Mouse (Mus musculus) heart, postnatal 0 days (tissue): ENCODE data around the gene Sorcs2. TPM values are rescaled to one million over a fixed set of nuclear protein-coding genes. Genes with fewer than 3 reads are reported as not detected.
A peak's percentile ranks its signal among the peaks of the same experiment; 100 is the strongest.

Experiments
- ATAC-seq: fragments of 200-750 bp; cut with Nextera tagmentation; 2 replicates; pipeline ENCODE4 v1.8.0; 2017; ENCODE audit warnings: low read depth, moderate number of reproducible peaks, moderate library complexity; ENCODE audit not compliant: insufficient read depth
- DNase-seq: peaks from one replicate; pipeline ENCODE4 v3.0.0-alpha.2; 2016; ENCODE audit warnings: low spot score
- H3K27ac ChIP-seq: fragments of 300-500 bp; sonication (generic); 2 replicates; pipeline ENCODE4 v1.5.1; 2014; ENCODE audit warnings: low read depth, mild to moderate bottlenecking
- H3K27me3 ChIP-seq: fragments of 300-500 bp; sonication (generic); 2 replicates; pipeline ENCODE4 v1.6.1; 2014; ENCODE audit warnings: low read length, mixed read lengths; ENCODE audit not compliant: control insufficient read depth, insufficient read depth
- H3K36me3 ChIP-seq: fragments of 300-500 bp; sonication (generic); replicated peaks from 2 replicates; pipeline ENCODE4 v1.6.1; 2014; ENCODE audit warnings: low read length, mixed read lengths; ENCODE audit not compliant: control insufficient read depth, insufficient read depth
- H3K4me1 ChIP-seq: fragments of 300-500 bp; sonication (generic); 2 replicates; pipeline ENCODE4 v1.6.1; 2014; ENCODE audit warnings: antibody characterized with exemption; ENCODE audit not compliant: control insufficient read depth, insufficient read depth
- H3K4me2 ChIP-seq: fragments of 300-500 bp; sonication (generic); 2 replicates; pipeline ENCODE4 v1.6.1; 2014; ENCODE audit warnings: low read depth, mild to moderate bottlenecking, low read length, moderate library complexity
- H3K4me3 ChIP-seq: fragments of 300-500 bp; sonication (generic); 2 replicates; pipeline ENCODE4 v1.5.1; 2014; ENCODE audit warnings: low read depth, low read length
- H3K9ac ChIP-seq: fragments of 300-500 bp; sonication (generic); replicated peaks from 2 replicates; pipeline ENCODE4 v1.6.1; 2014; ENCODE audit warnings: low read depth, low read length, mixed read lengths
- H3K9me3 ChIP-seq: fragments of 300-500 bp; sonication (generic); replicated peaks from 2 replicates; pipeline ENCODE4 v1.6.1; 2016; ENCODE audit warnings: low read length; ENCODE audit not compliant: control insufficient read depth
- CTCF ChIP-seq: IDR thresholded peaks from 2 replicates; pipeline ENCODE4 v1.5.1; 2016; ENCODE audit warnings: antibody characterized with exemption, control low read depth, low read depth
- EP300 ChIP-seq: IDR thresholded peaks from 2 replicates; pipeline ENCODE4 v1.6.1; 2016; ENCODE audit warnings: antibody characterized with exemption, low read depth
- WGBS: fragments of 180-500 bp; shearing (Covaris S2); extraction: QIAGEN DNeasy Blood & Tissue Kit; methylation state at CpG from one replicate; pipeline ENCODE4 v1.1.7; 2014; 5-methylcytosine and 5-hydroxymethylcytosine counted together
- polyA plus RNA-seq: library from polyadenylated mRNA; unstranded; fragments of >200 nt; fragmentation: Nextera tagmentation; extraction: Ambion mirVana; gene quantifications from 2 replicates; pipeline ENCODE4 v1.2.1, GENCODE M21; 2015
- total RNA-seq: library from RNA; depleted of rRNA; stranded (reverse); fragments of >200 nt; gene quantifications from 2 replicates; pipeline ENCODE4 v1.2.3, GENCODE M21; 2014; ENCODE audit warnings: low replicate concordance

The Sorcs2 gene
- total and polyA plus RNA-seq, 2 experiments from 2014 or later, result 3.7 to 32.6 TPM

DNA sequence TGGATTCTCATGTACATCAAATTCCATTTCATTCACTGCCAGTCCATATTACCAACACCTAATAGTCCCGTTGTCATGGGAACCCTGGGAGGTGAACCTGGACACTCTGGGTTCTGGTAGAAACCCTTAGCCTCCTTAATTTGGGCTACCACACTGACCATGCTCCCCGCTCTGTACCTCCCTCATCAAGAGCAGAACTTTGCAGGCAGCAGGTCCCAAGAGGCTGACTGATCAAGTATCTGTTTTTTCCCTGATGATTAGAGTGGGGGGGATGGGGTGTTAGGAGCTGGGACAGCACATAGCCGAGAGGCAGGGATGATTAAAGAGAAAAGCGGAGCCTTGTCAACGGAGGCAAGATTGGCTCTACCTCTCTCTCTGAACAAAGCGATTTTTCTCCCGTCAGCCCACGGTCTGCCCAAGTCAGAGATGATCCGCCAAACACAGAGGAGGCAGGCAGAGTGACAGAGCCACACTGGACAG is 167.6 kb downstream of the Sorcs2 start:
- DNase-seq (no peak), ATAC-seq (no peak)
- H3K4me2 ChIP-seq, result no peak overlapping the region
- TF ChIP-seq EP300, result no peak
- no peak for TF ChIP-seq CTCF
- H3K4me1 ChIP-seq, result no peaks in the 10 kb centered on the region
- no peaks in the 10 kb centered on the region for H3K27me3 ChIP-seq
- no peak overlapping the region for H3K9ac ChIP-seq
- no peak overlapping the region for H3K4me3 ChIP-seq
- H3K27ac ChIP-seq, result no peak overlapping the region
- 63% methylated on average over 9 of the region's 9 CpGs for WGBS
- H3K9me3 ChIP-seq, result no peaks in the 10 kb centered on the region
- no peaks in the 10 kb centered on the region for H3K36me3 ChIP-seq

DNA sequence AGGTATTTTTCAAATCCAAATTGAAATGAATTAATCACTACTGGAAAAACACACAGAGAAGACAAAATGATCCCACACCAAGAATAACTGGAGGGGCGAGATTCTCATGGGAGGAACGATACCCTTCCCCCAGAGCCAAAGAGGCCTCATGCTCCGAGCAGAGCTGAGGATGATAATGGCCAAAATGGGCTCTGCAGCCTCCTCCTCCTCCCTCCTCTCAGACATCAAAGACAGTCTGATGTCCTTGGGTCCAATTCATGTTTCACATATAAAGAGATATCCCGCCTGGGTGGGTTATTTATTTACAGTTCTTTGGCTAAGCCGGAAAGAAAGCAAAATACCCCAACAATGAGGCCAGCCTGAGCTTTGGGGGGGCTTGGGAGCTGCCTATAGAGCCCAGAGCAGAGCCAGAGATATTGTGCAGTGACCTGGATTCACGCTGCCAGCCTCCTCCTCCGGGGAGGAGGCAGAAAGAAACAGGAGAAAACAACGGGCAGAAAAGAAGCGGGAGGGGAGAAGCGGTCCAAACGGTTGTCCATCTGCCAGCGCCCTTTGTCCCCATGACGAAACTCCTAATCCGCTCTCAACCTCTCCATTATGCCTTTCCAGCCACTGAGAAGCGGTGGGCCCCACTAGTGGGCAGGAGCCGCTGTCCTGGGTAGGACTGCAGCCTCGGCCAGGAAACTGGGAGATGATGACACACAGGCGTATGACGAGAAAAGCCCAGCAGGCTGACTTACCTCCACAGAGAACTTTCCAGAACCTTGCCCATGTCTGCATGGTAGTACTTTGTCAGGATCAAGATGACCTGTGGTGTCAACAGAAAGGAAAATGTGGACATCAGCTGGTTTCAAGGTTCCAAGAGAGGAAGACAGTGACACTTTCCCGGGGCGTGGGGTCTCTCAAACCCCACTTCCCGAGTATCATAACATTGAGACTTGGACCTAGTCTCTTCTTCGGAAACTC is 169.3 kb downstream of the Sorcs2 start:
- H3K4me2 ChIP-seq, result no peak overlapping the region
- H3K27ac ChIP-seq, result no peak overlapping the region
- H3K9ac ChIP-seq, result no peak overlapping the region
- no peaks in the 10 kb centered on the region for H3K4me1 ChIP-seq
- H3K9me3 ChIP-seq, result no peaks in the 10 kb centered on the region
- no peaks in the 10 kb centered on the region for H3K27me3 ChIP-seq
- H3K4me3 ChIP-seq, result no peak overlapping the region
- TF ChIP-seq EP300 (no peak), CTCF (no peak)
- WGBS, result 83% methylated on average over 23 of the region's 23 CpGs
- DNase-seq (no peak), ATAC-seq (no peak)
- H3K36me3 ChIP-seq, result no peaks in the 10 kb centered on the region

DNA sequence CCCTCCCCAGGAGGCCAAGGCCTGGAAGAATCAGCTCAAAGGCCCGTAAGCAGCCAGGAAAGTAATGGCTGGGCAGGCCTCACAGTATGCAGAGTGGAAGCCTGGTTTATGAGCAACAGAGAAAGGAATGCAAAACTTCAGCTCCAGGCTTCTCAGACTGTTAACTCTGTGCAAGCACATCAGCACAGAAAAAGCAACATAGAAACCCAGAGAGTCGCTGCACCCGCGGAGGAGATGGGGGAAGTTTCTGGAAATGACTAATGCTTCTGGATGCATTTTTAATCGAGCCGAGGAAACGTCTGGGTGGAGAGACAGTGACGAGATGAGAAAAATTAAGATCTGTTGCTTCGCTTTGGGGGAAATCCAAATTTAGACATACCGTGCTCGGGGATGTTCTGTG is 171.6 kb downstream of the Sorcs2 start:
- no peak overlapping the region for H3K4me2 ChIP-seq
- DNase-seq (no peak), ATAC-seq (peak; percentile 37; the same call in 1 of the 2 replicates)
- peak overlapping the region; percentile 33; the same call in 1 of the 2 replicates for H3K27ac ChIP-seq
- H3K9me3 ChIP-seq, result no peaks in the 10 kb centered on the region
- no peaks in the 10 kb centered on the region for H3K36me3 ChIP-seq
- no peak overlapping the region for H3K4me3 ChIP-seq
- H3K27me3 ChIP-seq, result no peaks in the 10 kb centered on the region
- WGBS, result 47% methylated on average over 11 of the region's 11 CpGs
- TF ChIP-seq CTCF (no peak), EP300 (no peak)
- H3K4me1 ChIP-seq, result no peaks in the 10 kb centered on the region
- no peak overlapping the region for H3K9ac ChIP-seq

DNA sequence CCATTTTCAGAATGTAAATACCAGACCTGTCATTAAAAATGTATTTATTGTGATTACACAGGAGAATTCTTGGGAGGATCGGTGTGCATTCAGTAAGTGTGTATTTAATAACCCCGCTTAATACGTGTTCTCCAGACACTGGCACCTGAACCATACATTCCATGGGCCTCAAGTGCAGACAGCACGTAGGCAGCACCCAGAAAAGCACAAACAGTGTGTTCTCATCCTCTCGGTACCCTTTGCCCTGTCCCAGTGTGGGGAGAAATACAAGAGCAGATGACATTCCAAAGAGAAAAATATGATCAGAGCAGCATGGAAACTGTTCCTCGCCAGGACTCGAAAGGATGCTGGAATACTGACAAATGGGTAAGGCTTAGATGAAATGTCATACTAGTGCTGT is 172.1 kb downstream of the Sorcs2 start:
- Histone ChIP-seq H3K9me3 (no peaks in the 10 kb centered on the region), H3K36me3 (no peaks in the 10 kb centered on the region), H3K27ac (peak overlapping the region; percentile 33; the same call in 1 of the 2 replicates), H3K4me1 (no peaks in the 10 kb centered on the region), H3K4me2 (no peak overlapping the region), H3K9ac (no peak overlapping the region), H3K4me3 (no peak overlapping the region), H3K27me3 (no peaks in the 10 kb centered on the region)
- no peak for TF ChIP-seq EP300
- no peak for TF ChIP-seq CTCF
- ATAC-seq, result no peak
- WGBS, result 79% methylated on average over 7 of the region's 7 CpGs
- no peak for DNase-seq

DNA sequence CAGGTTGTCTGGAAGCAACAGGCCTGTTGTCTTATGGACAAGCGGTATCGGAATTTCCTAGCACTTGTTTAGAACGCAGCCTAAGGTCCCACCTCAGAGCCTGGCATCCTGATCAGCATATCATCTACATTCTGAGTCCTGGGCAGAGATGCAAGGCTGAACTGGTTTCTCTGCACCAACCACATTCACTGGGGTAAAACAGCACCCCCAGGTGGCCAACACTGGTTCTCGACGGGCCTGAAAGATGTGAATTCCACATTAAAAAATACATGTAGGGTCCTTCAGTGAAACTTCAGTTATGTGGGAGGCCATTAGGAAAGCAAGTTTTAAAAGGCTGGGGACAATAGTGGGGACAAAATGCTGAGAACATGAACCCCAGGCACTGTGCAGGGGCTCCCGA is 174.2 kb downstream of the Sorcs2 start:
- 74% methylated on average over 6 of the region's 6 CpGs for WGBS
- Histone ChIP-seq H3K4me3 (no peak overlapping the region), H3K36me3 (no peaks in the 10 kb centered on the region), H3K27ac (no peak overlapping the region), H3K9ac (no peak overlapping the region), H3K27me3 (no peaks in the 10 kb centered on the region), H3K4me1 (no peaks in the 10 kb centered on the region), H3K9me3 (no peaks in the 10 kb centered on the region), H3K4me2 (no peak overlapping the region)
- TF ChIP-seq EP300 (no peak), CTCF (peak; percentile 68)
- DNase-seq (no peak), ATAC-seq (no peak)
